Mouse (Mus musculus): ENCODE results near the gene AI597479.

- TF ChIP-seq CTCF (IDR thresholded peaks at IDR 0.05; ENCODE audit: borderline replicate concordance, control insufficient read depth, extremely low read depth, insufficient read depth, low read length, poor library complexity), result no peak
- TF ChIP-seq POLR2A (IDR thresholded peaks at IDR 0.05; ENCODE audit: control insufficient read depth, extremely low read depth, insufficient read depth, low read length, poor library complexity), result no peak
These were observed 20.4 kb upstream of the AI597479 start for GRCm38 (mm10) chr1:43078124-43078523.

Measured in thymus, adult 2 months (tissue).